In genomic region chr11:52641725-52642338, GRCm38 (mm10) we compare ENCODE assay signal across 11 mouse cellular contexts.
DNase-seq lines count a peak whose midpoint lies in the region; ATAC-seq lines count a peak whose summit lies in the region.
"Had no signal": no experiment of that assay in that cellular context is flagged by ENCODE, and none has a peak within 500 bp of the region (broad histone marks: within the 10 kb centered on the region; RNA-seq: fewer than 3 reads in every experiment).

No protein-coding gene starts in this region.

- H3K9me3 ChIP-seq in heart, embryonic 15.5 days (replicated peaks), result no peaks in the 10 kb centered on the region
- no peaks in the 10 kb centered on the region for H3K9me3 ChIP-seq in embryonic facial prominence, embryonic 14.5 days (ENCODE audit: control insufficient read depth, low read length)
- 0 out of 2 replicates have a peak, but pooled peaks cover 3% of the 10 kb centered on the region for H3K9me3 ChIP-seq in midbrain, embryonic 10.5 days (replicated peaks)
- H3K9me3 ChIP-seq: limb, embryonic 12.5 days had no signal

- H3K4me3 ChIP-seq in heart, embryonic 15.5 days, result no peak overlapping the region
- H3K4me3 ChIP-seq in embryonic facial prominence, embryonic 14.5 days (ENCODE audit: low read depth, low read length), result no peak overlapping the region
- H3K4me3 ChIP-seq in midbrain, embryonic 10.5 days, result no peak overlapping the region
- H3K4me3 ChIP-seq: limb, embryonic 12.5 days had no signal

- peaks cover 27% of the 10 kb centered on the region for H3K4me1 ChIP-seq in heart, embryonic 15.5 days (replicated peaks)
- H3K4me1 ChIP-seq in embryonic facial prominence, embryonic 14.5 days (ENCODE audit: control insufficient read depth, insufficient read depth, low read length), result no peaks in the 10 kb centered on the region; the same call in 1 of the 2 replicates
- peaks cover 47% of the 10 kb centered on the region for H3K4me1 ChIP-seq in midbrain, embryonic 10.5 days
- H3K4me1 ChIP-seq: limb, embryonic 12.5 days had no signal

- peak; percentile 79; the same call in 1 of the 2 replicates for ATAC-seq in heart, embryonic 15.5 days (replicated peaks; ENCODE audit: insufficient number of reproducible peaks, insufficient read depth, low FRiP score, low read depth)
- peak; percentile 33; the same call in 1 of the 2 replicates for ATAC-seq in embryonic facial prominence, embryonic 14.5 days (ENCODE audit: low read depth)

- 23% methylated on average over 14 of the region's 14 CpGs for WGBS in heart, embryonic 15.5 days
- 17% methylated on average over 14 of the region's 14 CpGs for WGBS in embryonic facial prominence, embryonic 14.5 days
- WGBS in midbrain, embryonic 10.5 days, result 2% methylated on average over 14 of the region's 14 CpGs

- peaks cover 6% of the 10 kb centered on the region; the same call in 1 of the 2 replicates for H3K27me3 ChIP-seq in heart, embryonic 15.5 days
- H3K27me3 ChIP-seq in embryonic facial prominence, embryonic 14.5 days (replicated peaks; ENCODE audit: control insufficient read depth, insufficient read depth, low read length), result no peaks in the 10 kb centered on the region; the same call in 1 of the 2 replicates
- H3K27me3 ChIP-seq in midbrain, embryonic 10.5 days (ENCODE audit: low read depth, poor library complexity, severe bottlenecking), result peaks cover 18% of the 10 kb centered on the region

- no peak overlapping the region for H3K4me2 ChIP-seq in heart, embryonic 15.5 days
- no peak overlapping the region for H3K4me2 ChIP-seq in embryonic facial prominence, embryonic 14.5 days (ENCODE audit: low read depth, low read length)
- H3K4me2 ChIP-seq: limb, embryonic 12.5 days had no signal

- no peak for DNase-seq in heart, adult 11 months
- peak; percentile 76 for DNase-seq in brain, adult 2 months (ENCODE audit: low read depth, low spot score)
- peak; percentile 59 for DNase-seq in embryonic facial prominence, embryonic 14.5 days (ENCODE audit: low spot score)
- DNase-seq in midbrain, embryonic 10.5 days (ENCODE audit: low spot score), result peak; percentile 56
- no peak for DNase-seq in ovary, postnatal 10 days (ENCODE audit: low spot score)
- DNase-seq in thymus, postnatal 36 days, result no peak
- no peak for DNase-seq in gastrocnemius, postnatal 4 days (ENCODE audit: low spot score in 2 of 2)
- DNase-seq: cerebellum, postnatal 25 days; lung, postnatal 36 days had no signal

- no peaks in the 10 kb centered on the region for H3K36me3 ChIP-seq in heart, embryonic 15.5 days
- no peaks in the 10 kb centered on the region for H3K36me3 ChIP-seq in embryonic facial prominence, embryonic 14.5 days (ENCODE audit: control insufficient read depth, insufficient read depth, low read length)
- no peaks in the 10 kb centered on the region for H3K36me3 ChIP-seq in midbrain, embryonic 10.5 days
- H3K36me3 ChIP-seq: limb, embryonic 12.5 days had no signal

- no peak overlapping the region for H3K9ac ChIP-seq in heart, embryonic 15.5 days
- H3K9ac ChIP-seq in embryonic facial prominence, embryonic 14.5 days (ENCODE audit: low read depth, low read length), result no peak overlapping the region
- H3K9ac ChIP-seq: limb, embryonic 12.5 days had no signal

- H3K27ac ChIP-seq in heart, embryonic 15.5 days, result no peak overlapping the region
- no peak overlapping the region for H3K27ac ChIP-seq in embryonic facial prominence, embryonic 14.5 days (replicated peaks; ENCODE audit: low read depth, low read length)
- peak overlapping the region; percentile 68 for H3K27ac ChIP-seq in midbrain, embryonic 10.5 days (replicated peaks)
- H3K27ac ChIP-seq: limb, embryonic 12.5 days had no signal

Comparison
In these comparisons a context has a peak if more than half of its experiments do, and no peak if none do; other contexts are left out.
1. DNase-seq: peak in brain, adult 2 months (single experiment), embryonic facial prominence, embryonic 14.5 days (single experiment) and midbrain, embryonic 10.5 days (single experiment); none in heart, adult 11 months (single experiment), ovary, postnatal 10 days (single experiment), thymus, postnatal 36 days (0 of 2) and gastrocnemius, postnatal 4 days (0 of 2).